Mouse (Mus musculus): ENCODE results near the gene Ube2e2. TPM values are rescaled to one million over a fixed set of nuclear protein-coding genes. Genes with fewer than 3 reads are reported as not detected.
"Not testable (repeated sequence)": the region's sequence is repeated elsewhere in the genome, so short reads cannot be mapped to it uniquely, and the experiment has no call there.

Ube2e2 gene
- polyA plus RNA-seq, 1 experiment from 2014 or later = 33.3 TPM

DNA sequence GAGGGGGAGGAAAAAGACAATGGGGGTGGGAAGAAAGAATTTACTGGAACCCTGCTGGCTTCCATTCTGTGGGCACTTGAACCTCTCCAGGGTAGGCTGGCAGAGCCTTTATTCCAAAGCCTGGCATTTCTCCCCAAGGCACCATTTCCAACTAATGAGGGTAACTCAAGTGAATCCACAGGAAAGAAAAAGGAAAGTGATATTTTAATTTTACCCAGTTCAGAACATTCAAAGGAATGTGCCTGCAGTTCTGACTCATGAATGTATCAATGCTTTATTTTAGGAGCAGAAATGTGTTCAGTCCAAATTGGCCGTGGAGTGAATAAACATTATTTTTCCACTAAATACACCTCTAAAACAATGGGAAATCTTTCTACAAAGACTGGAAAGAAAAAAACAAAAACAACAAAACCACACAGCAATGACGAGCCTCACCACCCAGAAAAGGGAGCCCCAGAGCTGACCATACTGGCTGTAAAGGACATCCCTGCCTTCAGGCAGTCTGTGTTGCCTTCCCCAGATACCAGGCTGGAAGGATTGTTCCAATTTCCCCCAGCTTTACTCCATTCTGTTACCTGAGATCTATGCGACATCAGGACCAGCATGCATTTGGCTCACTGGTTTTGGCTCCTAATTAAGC, 340.0 kb downstream of the Ube2e2 start:
- Histone ChIP-seq H3K36me3 (ENCODE audit: control insufficient read depth, insufficient read depth, low read length) (no peaks in the 10 kb centered on the region), H3K27ac (ENCODE audit: low read length) (no peak overlapping the region), H3K4me2 (ENCODE audit: low read depth, low read length) (no peak overlapping the region), H3K4me3 (ENCODE audit: low read length) (no peak overlapping the region), H3K9ac (ENCODE audit: low read depth, low read length) (no peak overlapping the region), H3K27me3 (replicated peaks; ENCODE audit: control insufficient read depth, insufficient read depth, low read length) (no peaks in the 10 kb centered on the region), H3K9me3 (ENCODE audit: control insufficient read depth, low read length) (no peaks in the 10 kb centered on the region), H3K4me1 (ENCODE audit: control insufficient read depth, insufficient read depth, low read length) (no peaks in the 10 kb centered on the region)
- 72% methylated on average over 3 of the region's 3 CpGs for WGBS
- ATAC-seq = no peak

DNA sequence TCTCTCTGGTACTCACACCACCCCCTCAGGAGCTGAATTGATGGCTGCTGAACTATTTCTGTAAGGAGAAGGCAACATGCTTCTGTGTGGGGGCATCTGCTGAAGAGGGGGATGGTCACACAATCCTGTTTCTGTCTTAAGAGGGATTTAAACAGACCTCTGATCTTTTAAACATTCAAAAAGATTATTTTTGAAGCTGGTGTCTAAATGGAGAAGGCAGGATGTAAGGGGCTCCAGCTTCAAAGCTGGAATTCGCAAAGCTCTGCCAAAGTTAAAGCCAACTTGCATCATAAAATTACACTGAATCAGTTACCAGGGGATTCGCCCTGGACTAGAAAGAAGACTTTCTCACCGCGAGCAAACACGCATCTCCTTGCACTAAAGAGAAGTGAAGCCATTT, 346.5 kb downstream of the Ube2e2 start:
- H3K9ac ChIP-seq (ENCODE audit: low read depth, low read length) = no peak overlapping the region
- 56% methylated on average over 5 of the region's 5 CpGs for WGBS
- H3K4me1 ChIP-seq (ENCODE audit: control insufficient read depth, insufficient read depth, low read length) = no peaks in the 10 kb centered on the region
- no peak for ATAC-seq
- no peaks in the 10 kb centered on the region for H3K9me3 ChIP-seq (ENCODE audit: control insufficient read depth, low read length)
- H3K4me3 ChIP-seq (ENCODE audit: low read length) = no peak overlapping the region
- no peaks in the 10 kb centered on the region for H3K36me3 ChIP-seq (ENCODE audit: control insufficient read depth, insufficient read depth, low read length)
- no peak overlapping the region for H3K27ac ChIP-seq (ENCODE audit: low read length)
- no peak overlapping the region for H3K4me2 ChIP-seq (ENCODE audit: low read depth, low read length)
- no peaks in the 10 kb centered on the region for H3K27me3 ChIP-seq (replicated peaks; ENCODE audit: control insufficient read depth, insufficient read depth, low read length)

DNA sequence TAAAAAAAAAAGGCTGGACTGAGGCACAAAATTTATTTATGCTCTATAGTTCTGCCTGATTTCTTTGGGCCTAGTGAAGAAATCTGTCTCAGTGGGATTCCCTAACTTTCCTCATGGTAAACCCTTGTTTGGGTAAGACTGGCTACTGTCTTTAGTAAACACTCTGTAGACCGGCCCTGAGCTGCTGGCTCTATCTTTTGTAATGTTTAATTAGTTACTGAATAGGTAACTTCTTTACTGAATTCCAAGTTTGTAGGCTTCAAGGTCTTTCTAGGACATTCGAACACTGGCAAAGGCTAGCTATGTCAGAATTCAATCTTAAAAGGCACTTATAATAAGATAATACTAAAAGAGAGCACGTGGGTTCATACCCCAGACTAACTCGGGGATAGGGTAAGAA, 355.0 kb downstream of the Ube2e2 start:
- H3K9ac ChIP-seq (ENCODE audit: low read depth, low read length); H3K4me3 ChIP-seq (ENCODE audit: low read length); H3K4me2 ChIP-seq (ENCODE audit: low read depth, low read length); H3K27me3 ChIP-seq (replicated peaks; ENCODE audit: control insufficient read depth, insufficient read depth, low read length); H3K4me1 ChIP-seq (ENCODE audit: control insufficient read depth, insufficient read depth, low read length); H3K36me3 ChIP-seq (ENCODE audit: control insufficient read depth, insufficient read depth, low read length); H3K27ac ChIP-seq (ENCODE audit: low read length); ATAC-seq; H3K9me3 ChIP-seq (ENCODE audit: control insufficient read depth, low read length): not testable (repeated sequence)
- 74% methylated on average over 4 of the region's 4 CpGs for WGBS

GRCm38 (mm10) chr14:18530899-18531298, 363.2 kb downstream of the Ube2e2 start:
- H3K4me1 ChIP-seq (ENCODE audit: control insufficient read depth, insufficient read depth, low read length) = no peaks in the 10 kb centered on the region

DNA sequence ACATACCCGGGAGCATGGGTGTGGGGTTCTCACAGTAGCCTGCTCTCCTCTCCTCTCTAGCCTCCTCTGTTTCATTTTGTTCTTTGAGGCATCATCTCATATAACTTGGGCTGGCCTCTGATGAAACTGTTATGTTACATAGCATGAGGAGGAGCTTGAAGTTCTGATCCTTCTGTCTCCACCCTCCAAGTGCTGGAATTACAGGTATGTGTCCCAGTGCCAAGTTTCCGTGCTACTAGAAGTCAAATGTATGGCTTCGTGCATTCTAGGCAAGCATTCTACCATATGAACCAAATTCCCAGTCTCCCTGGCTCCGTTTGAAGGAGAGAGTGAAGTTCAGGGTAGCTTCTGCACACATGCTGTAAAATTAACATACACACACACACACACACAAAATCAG, 363.6 kb downstream of the Ube2e2 start:
- Histone ChIP-seq H3K4me2 (ENCODE audit: low read depth, low read length) (no peak overlapping the region), H3K36me3 (ENCODE audit: control insufficient read depth, insufficient read depth, low read length) (no peaks in the 10 kb centered on the region), H3K27me3 (replicated peaks; ENCODE audit: control insufficient read depth, insufficient read depth, low read length) (no peaks in the 10 kb centered on the region), H3K9ac (ENCODE audit: low read depth, low read length) (no peak overlapping the region), H3K27ac (ENCODE audit: low read length) (no peak overlapping the region), H3K4me3 (ENCODE audit: low read length) (no peak overlapping the region), H3K9me3 (ENCODE audit: control insufficient read depth, low read length) (no peaks in the 10 kb centered on the region), H3K4me1 (ENCODE audit: control insufficient read depth, insufficient read depth, low read length) (no peaks in the 10 kb centered on the region)
- ATAC-seq = no peak
- 67% methylated on average over 4 of the region's 4 CpGs for WGBS

More at GRCm38 (mm10) chr14:18530899-18531298, 363.2 kb downstream of the Ube2e2 start:
- Histone ChIP-seq H3K27ac (ENCODE audit: low read length) (no peak overlapping the region), H3K4me2 (ENCODE audit: low read depth, low read length) (no peak overlapping the region), H3K9ac (ENCODE audit: low read depth, low read length) (no peak overlapping the region), H3K27me3 (replicated peaks; ENCODE audit: control insufficient read depth, insufficient read depth, low read length) (no peaks in the 10 kb centered on the region), H3K4me3 (ENCODE audit: low read length) (no peak overlapping the region), H3K36me3 (ENCODE audit: control insufficient read depth, insufficient read depth, low read length) (no peaks in the 10 kb centered on the region), H3K9me3 (ENCODE audit: control insufficient read depth, low read length) (no peaks in the 10 kb centered on the region)
- 59% methylated on average over 2 of the region's 2 CpGs for WGBS
- ATAC-seq = no peak

Measured in intestine, embryonic 16.5 days (tissue).